Mouse (Mus musculus): ENCODE results near the gene Reps1.
"Not testable (repeated sequence)": the region's sequence is repeated elsewhere in the genome, so short reads cannot be mapped to it uniquely, and the experiment has no call there.

Gene Reps1

GRCm38 (mm10) chr10:18138853-18139503, 83.3 kb downstream of the Reps1 start:
- DNase-seq (ENCODE audit: low read depth, low spot score) = not testable (repeated sequence)

GRCm38 (mm10) chr10:18139615-18140014, 84.0 kb downstream of the Reps1 start:
- DNase-seq (ENCODE audit: low read depth, low spot score) = no peak

- DNase-seq (ENCODE audit: low read depth, low spot score) = no peak
Measured at GRCm38 (mm10) chr10:18141389-18141788, 85.7 kb downstream of the Reps1 start.

GRCm38 (mm10) chr10:18142231-18142630, 86.6 kb downstream of the Reps1 start:
- DNase-seq (ENCODE audit: low read depth, low spot score) = no peak

GRCm38 (mm10) chr10:18147224-18147623, 91.6 kb downstream of the Reps1 start:
- no peak for DNase-seq (ENCODE audit: low read depth, low spot score)

- no peak for DNase-seq (ENCODE audit: low read depth, low spot score)
Measured at GRCm38 (mm10) chr10:18162435-18162971, 106.8 kb downstream of the Reps1 start.

All from A20 (cell line).